Mouse (Mus musculus): ENCODE data around the gene Gm13539.

DNA sequence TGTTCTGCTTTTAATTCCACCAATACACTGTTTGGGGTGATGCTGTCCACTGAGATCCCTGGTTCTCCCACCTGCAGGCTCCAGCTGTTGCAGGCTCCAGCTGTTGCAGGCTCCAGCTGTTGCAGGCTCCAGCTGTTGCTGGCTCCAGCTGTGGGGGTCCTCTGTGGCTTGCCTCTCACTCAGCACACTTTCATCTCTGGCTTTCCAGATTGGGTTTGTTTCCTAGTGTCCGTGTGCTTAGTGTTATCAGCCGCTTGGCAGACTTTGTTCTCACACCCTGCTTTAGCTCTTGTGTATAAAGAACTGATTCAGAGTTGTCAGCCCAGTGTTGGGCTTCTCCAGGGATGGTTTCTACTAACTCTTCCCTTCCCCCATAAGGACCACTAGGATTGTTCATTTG lies 15.6 kb downstream of the Gm13539 start:
- no peak for TF ChIP-seq EP300 (IDR thresholded peaks at IDR 0.05)
- no peak for TF ChIP-seq CTCF (IDR thresholded peaks at IDR 0.05)
